Mouse (Mus musculus) forebrain, postnatal 0 days (tissue): Measurements from ENCODE around the gene Pde6d. TPM values are rescaled to one million over a fixed set of nuclear protein-coding genes. Genes with fewer than 3 reads are reported as not detected.

Experiments
- ATAC-seq: fragments of 200-750 bp; cut with Nextera tagmentation; 2 replicates; pipeline ENCODE4 v1.8.0; 2017; ENCODE audit warnings: mild to moderate bottlenecking, moderate library complexity
- DNase-seq: peaks from one replicate; pipeline ENCODE4 v3.0.0-alpha.2; 2015
- H3K27ac ChIP-seq: fragments of 300-500 bp; sonication (generic); 2 replicates; pipeline ENCODE4 v1.5.1; 2014; ENCODE audit warnings: low read depth, mild to moderate bottlenecking, antibody characterized with exemption, low read length, moderate library complexity, mixed read lengths
- H3K27me3 ChIP-seq: fragments of 300-500 bp; sonication (generic); 2 replicates; pipeline ENCODE4 v1.6.1; 2014; ENCODE audit warnings: mild to moderate bottlenecking, low read length, mixed read lengths; ENCODE audit not compliant: insufficient read depth
- H3K36me3 ChIP-seq: fragments of 300-500 bp; sonication (generic); 2 replicates; pipeline ENCODE4 v1.6.1; 2014; ENCODE audit warnings: mild to moderate bottlenecking, moderate library complexity; ENCODE audit not compliant: insufficient read depth
- H3K4me1 ChIP-seq: fragments of 300-500 bp; sonication (generic); 2 replicates; pipeline ENCODE4 v1.6.1; 2014; ENCODE audit warnings: antibody characterized with exemption; ENCODE audit not compliant: insufficient read depth
- H3K4me2 ChIP-seq: fragments of 300-500 bp; sonication (generic); 2 replicates; pipeline ENCODE4 v1.6.1; 2014; ENCODE audit warnings: low read depth, mild to moderate bottlenecking, moderate library complexity
- H3K4me3 ChIP-seq: fragments of 300-500 bp; sonication (generic); 2 replicates; pipeline ENCODE4 v1.5.1; 2014; ENCODE audit warnings: low read depth, low read length, mixed read lengths
- H3K9ac ChIP-seq: fragments of 300-500 bp; sonication (generic); 2 replicates; pipeline ENCODE4 v1.6.1; 2014; ENCODE audit warnings: mild to moderate bottlenecking
- H3K9me3 ChIP-seq: fragments of 300-500 bp; sonication (generic); 2 replicates; pipeline ENCODE4 v1.6.1; 2016; ENCODE audit warnings: low read length
- CTCF ChIP-seq: sonication (generic); IDR thresholded peaks from 2 replicates; pipeline ENCODE4 v1.5.1; 2016; ENCODE audit warnings: antibody characterized with exemption, control low read depth, low read depth
- WGBS: fragments of 180-500 bp; shearing (Covaris S2); extraction: QIAGEN DNeasy Blood & Tissue Kit; methylation state at CpG from one replicate; pipeline ENCODE4 v1.1.7; 2014; 5-methylcytosine and 5-hydroxymethylcytosine counted together
- polyA plus RNA-seq: library from polyadenylated mRNA; unstranded; fragments of >200 nt; fragmentation: Nextera tagmentation; extraction: Ambion mirVana; gene quantifications from 2 replicates; pipeline ENCODE4 v1.2.1, GENCODE M21; 2015
- total RNA-seq: library from RNA; depleted of rRNA; stranded (reverse); fragments of >200 nt; gene quantifications from 2 replicates; pipeline ENCODE4 v1.2.3, GENCODE M21; 2014

The Pde6d gene
- total and polyA plus RNA-seq, 2 experiments from 2014 or later: 44.9 to 116 TPM

GRCm38 (mm10) chr1:86595315-86595714 lies 12.9 kb upstream of the Pde6d start:
- 88% methylated on average over 6 of the region's 6 CpGs for WGBS
- no peak overlapping the region for H3K4me3 ChIP-seq
- H3K27me3 ChIP-seq: no peaks in the 10 kb centered on the region
- no peak overlapping the region for H3K27ac ChIP-seq
- H3K4me1 ChIP-seq: no peaks in the 10 kb centered on the region
- no peak overlapping the region for H3K9ac ChIP-seq
- DNase-seq: no peak
- H3K4me2 ChIP-seq: no peak overlapping the region
- no peaks in the 10 kb centered on the region for H3K9me3 ChIP-seq
- ATAC-seq: no peak
- no peak for TF ChIP-seq CTCF
- H3K36me3 ChIP-seq: peaks cover 49% of the 10 kb centered on the region

GRCm38 (mm10) chr1:86594539-86594938 lies 12.1 kb upstream of the Pde6d start:
- DNase-seq (no peak), ATAC-seq (no peak)
- H3K4me3 ChIP-seq: no peak overlapping the region
- TF ChIP-seq CTCF: no peak
- no peak overlapping the region for H3K27ac ChIP-seq
- no peaks in the 10 kb centered on the region for H3K27me3 ChIP-seq
- no peak overlapping the region for H3K4me2 ChIP-seq
- H3K9me3 ChIP-seq: no peaks in the 10 kb centered on the region
- 93% methylated on average over 7 of the region's 7 CpGs for WGBS
- no peak overlapping the region for H3K9ac ChIP-seq
- H3K36me3 ChIP-seq: peaks cover 43% of the 10 kb centered on the region
- no peaks in the 10 kb centered on the region for H3K4me1 ChIP-seq

- Histone ChIP-seq H3K4me3 (peak overlapping the region; percentile 91), H3K4me1 (peaks cover 6% of the 10 kb centered on the region; the same call in 1 of the 2 replicates), H3K4me2 (peak overlapping the region; percentile 59), H3K36me3 (peaks cover 8% of the 10 kb centered on the region; the same call in 1 of the 2 replicates), H3K27me3 (no peaks in the 10 kb centered on the region), H3K27ac (no peak overlapping the region; the same call in 1 of the 2 replicates), H3K9ac (peak overlapping the region; percentile 81), H3K9me3 (no peaks in the 10 kb centered on the region)
- ATAC-seq (peak; percentile 38), DNase-seq (peak; percentile 89)
- 3% methylated on average over 26 of the region's 26 CpGs for WGBS
- peak; percentile 14; the same call in 1 of the 2 replicates for TF ChIP-seq CTCF
These were observed 4.6 kb upstream of the Pde6d start for GRCm38 (mm10) chr1:86586992-86587391.

- Histone ChIP-seq H3K4me3 (no peak overlapping the region), H3K36me3 (no peaks in the 10 kb centered on the region), H3K27ac (no peak overlapping the region), H3K9ac (no peak overlapping the region), H3K27me3 (no peaks in the 10 kb centered on the region), H3K4me1 (peaks cover 10% of the 10 kb centered on the region; the same call in 1 of the 2 replicates), H3K4me2 (no peak overlapping the region), H3K9me3 (no peaks in the 10 kb centered on the region)
- no peak for TF ChIP-seq CTCF
- DNase-seq (no peak), ATAC-seq (no peak)
- WGBS: 70% methylated on average over 2 of the region's 2 CpGs
These were observed 1.3 kb upstream of the Pde6d start for GRCm38 (mm10) chr1:86583709-86584108.

- ATAC-seq (peak; percentile 74), DNase-seq (peak; percentile 8)
- Histone ChIP-seq H3K36me3 (no peaks in the 10 kb centered on the region), H3K27ac (peak overlapping the region; percentile 77; the same call in 1 of the 2 replicates), H3K4me3 (peak overlapping the region; percentile 92), H3K27me3 (no peaks in the 10 kb centered on the region), H3K4me1 (0 out of 2 replicates have a peak, but pooled peaks cover 8% of the 10 kb centered on the region), H3K9ac (peak overlapping the region; percentile 90), H3K4me2 (peak overlapping the region; percentile 87), H3K9me3 (no peaks in the 10 kb centered on the region)
- no peak for TF ChIP-seq CTCF
- 2% methylated on average over 35 of the region's 38 CpGs for WGBS
These were observed 558 bp downstream of the Pde6d start for GRCm38 (mm10) chr1:86581692-86582450.

GRCm38 (mm10) chr1:86580426-86580825 lies 2.0 kb downstream of the Pde6d start:
- no peak overlapping the region for H3K27ac ChIP-seq
- H3K4me1 ChIP-seq: 0 out of 2 replicates have a peak, but pooled peaks cover 4% of the 10 kb centered on the region
- no peaks in the 10 kb centered on the region for H3K36me3 ChIP-seq
- no peaks in the 10 kb centered on the region for H3K27me3 ChIP-seq
- no peak for TF ChIP-seq CTCF
- no peaks in the 10 kb centered on the region for H3K9me3 ChIP-seq
- WGBS: 84% methylated on average over 6 of the region's 6 CpGs
- H3K9ac ChIP-seq: no peak overlapping the region
- no peak overlapping the region for H3K4me2 ChIP-seq
- ATAC-seq (no peak), DNase-seq (no peak)
- H3K4me3 ChIP-seq: no peak overlapping the region

GRCm38 (mm10) chr1:86571941-86572340 lies 10.5 kb downstream of the Pde6d start:
- Histone ChIP-seq H3K4me2 (no peak overlapping the region), H3K36me3 (0 out of 2 replicates have a peak, but pooled peaks cover 5% of the 10 kb centered on the region), H3K27me3 (no peaks in the 10 kb centered on the region), H3K4me1 (no peaks in the 10 kb centered on the region), H3K9me3 (no peaks in the 10 kb centered on the region), H3K9ac (no peak overlapping the region), H3K4me3 (no peak overlapping the region), H3K27ac (no peak overlapping the region)
- 92% methylated on average over 4 of the region's 4 CpGs for WGBS
- TF ChIP-seq CTCF: no peak
- ATAC-seq: no peak
- DNase-seq: no peak
